Mouse (Mus musculus): ENCODE data around the gene Dnlz. TPM values are rescaled to one million over a fixed set of nuclear protein-coding genes. Genes with fewer than 3 reads are reported as not detected.

Dnlz gene
- polyA plus RNA-seq, 1 experiment from 2014 or later: 27.6 TPM

GRCm38 (mm10) chr2:26315925-26316311, 36.0 kb downstream of the Dnlz start:
- WGBS: 0% methylated on average over 11 of the region's 11 CpGs
- Histone ChIP-seq H3K9ac (peak overlapping the region; percentile 94), H3K36me3 (replicated peaks) (no peaks in the 10 kb centered on the region), H3K4me3 (peak overlapping the region; percentile 84), H3K4me2 (peak overlapping the region; percentile 72), H3K4me1 (peaks cover 55% of the 10 kb centered on the region), H3K27me3 (replicated peaks) (no peaks in the 10 kb centered on the region), H3K27ac (peak overlapping the region; percentile 97), H3K9me3 (no peaks in the 10 kb centered on the region)
- peak; percentile 60 for ATAC-seq (replicated peaks)

GRCm38 (mm10) chr2:26315072-26315924, 36.6 kb downstream of the Dnlz start, which contains the start of gene Gpsm1:
Gene Gpsm1, plus strand, starts transcription at chr2:26315515.
- H3K9ac ChIP-seq: peak within 1 kb of the TSS; percentile 94
- no peaks in the 10 kb centered on the region for H3K27me3 ChIP-seq (replicated peaks)
- H3K9me3 ChIP-seq: no peaks in the 10 kb centered on the region
- peak within 1 kb of the TSS; percentile 84 for H3K4me3 ChIP-seq
- no peaks in the 10 kb centered on the region for H3K36me3 ChIP-seq (replicated peaks)
- H3K27ac ChIP-seq: peak within 1 kb of the TSS; percentile 97
- peak within 1 kb of the TSS; percentile 72 for H3K4me2 ChIP-seq
- WGBS: under 1% methylated on average over 62 of the region's 66 CpGs
- peaks cover 48% of the 10 kb centered on the region for H3K4me1 ChIP-seq
- peak; percentile 85 for ATAC-seq (replicated peaks)

DNA sequence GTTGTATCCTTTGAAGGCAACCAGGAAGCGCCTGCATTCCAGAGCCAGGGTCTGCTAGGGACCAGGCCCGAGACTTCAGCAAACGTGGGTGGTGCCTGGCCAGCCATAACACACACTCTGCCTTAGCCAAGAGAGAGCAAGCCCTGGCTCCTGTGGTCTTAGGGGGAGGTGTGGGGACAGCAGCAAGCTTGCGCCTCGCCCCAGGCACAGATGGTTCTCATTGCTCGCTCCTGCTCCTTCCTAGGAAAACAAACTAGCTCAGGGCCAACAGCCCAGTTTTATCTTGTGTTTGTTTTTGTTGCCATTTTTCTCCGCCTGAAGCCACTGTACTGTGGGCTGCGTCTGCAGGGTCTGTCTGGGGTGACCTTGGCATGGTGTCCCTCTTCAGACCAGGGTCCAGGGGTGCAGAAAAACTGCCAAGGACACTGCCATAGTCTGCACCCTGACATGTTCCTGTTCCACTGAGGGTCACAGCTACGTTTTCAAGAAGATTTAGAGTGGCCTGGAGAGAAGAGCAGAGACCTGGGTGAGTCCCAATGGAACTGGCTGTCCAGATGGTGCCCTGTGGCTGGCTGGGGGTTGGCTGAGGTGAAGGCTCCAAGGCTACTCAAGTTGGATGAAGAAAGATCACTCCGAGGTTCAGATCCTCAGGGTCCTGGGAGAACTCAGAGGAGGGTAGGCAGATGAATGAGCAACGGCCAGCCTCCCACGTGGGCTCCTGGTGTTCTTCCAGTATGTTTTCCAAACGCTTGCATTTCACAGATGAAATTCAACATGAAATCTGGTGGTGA, 37.4 kb downstream of the Dnlz start:
- peak overlapping the region; percentile 84 for H3K4me3 ChIP-seq
- peaks cover 47% of the 10 kb centered on the region for H3K4me1 ChIP-seq
- no peak for ATAC-seq (replicated peaks)
- WGBS: 66% methylated on average over 13 of the region's 13 CpGs
- no peaks in the 10 kb centered on the region for H3K9me3 ChIP-seq
- H3K27me3 ChIP-seq (replicated peaks): no peaks in the 10 kb centered on the region
- peak overlapping the region; percentile 72 for H3K4me2 ChIP-seq
- peak overlapping the region; percentile 94; the same call in 1 of the 2 replicates for H3K9ac ChIP-seq
- peak overlapping the region; percentile 97 for H3K27ac ChIP-seq
- no peaks in the 10 kb centered on the region for H3K36me3 ChIP-seq (replicated peaks)

GRCm38 (mm10) chr2:26313394-26313793, 38.5 kb downstream of the Dnlz start:
- Histone ChIP-seq H3K36me3 (replicated peaks) (no peaks in the 10 kb centered on the region), H3K27ac (no peak overlapping the region), H3K4me3 (no peak overlapping the region), H3K27me3 (replicated peaks) (no peaks in the 10 kb centered on the region), H3K4me2 (no peak overlapping the region), H3K9me3 (no peaks in the 10 kb centered on the region), H3K9ac (no peak overlapping the region), H3K4me1 (peaks cover 38% of the 10 kb centered on the region)
- no peak for ATAC-seq (replicated peaks)
- 94% methylated on average over 1 of the region's 1 CpGs for WGBS

DNA sequence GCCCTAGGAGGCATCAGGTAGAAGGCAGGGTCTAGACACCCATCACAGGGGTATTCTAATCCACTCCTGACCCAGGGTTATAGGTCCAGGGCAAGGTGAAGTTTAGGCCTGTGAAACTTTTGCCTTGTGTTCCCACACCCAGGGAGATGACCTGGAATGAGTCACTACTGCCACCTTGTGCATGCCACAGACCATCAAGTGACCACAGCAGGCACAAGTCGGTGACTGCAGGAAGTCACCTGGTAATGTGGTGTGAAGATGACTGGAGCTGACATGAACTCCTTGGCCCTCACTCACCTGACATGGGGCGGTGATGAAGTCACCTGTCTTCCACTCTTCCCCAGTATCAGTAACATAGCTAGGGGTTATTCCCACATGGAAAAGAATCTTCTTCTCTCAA, 39.1 kb downstream of the Dnlz start:
- H3K4me3 ChIP-seq: no peak overlapping the region
- H3K27ac ChIP-seq: no peak overlapping the region
- no peaks in the 10 kb centered on the region for H3K27me3 ChIP-seq (replicated peaks)
- no peaks in the 10 kb centered on the region for H3K36me3 ChIP-seq (replicated peaks)
- H3K4me1 ChIP-seq: peaks cover 32% of the 10 kb centered on the region
- no peaks in the 10 kb centered on the region for H3K9me3 ChIP-seq
- WGBS: 76% methylated on average over 2 of the region's 2 CpGs
- no peak overlapping the region for H3K9ac ChIP-seq
- ATAC-seq (replicated peaks): no peak
- no peak overlapping the region for H3K4me2 ChIP-seq

- H3K4me3 ChIP-seq: no peak overlapping the region
Observed at GRCm38 (mm10) chr2:26311936-26312335, 40.0 kb downstream of the Dnlz start.

DNA sequence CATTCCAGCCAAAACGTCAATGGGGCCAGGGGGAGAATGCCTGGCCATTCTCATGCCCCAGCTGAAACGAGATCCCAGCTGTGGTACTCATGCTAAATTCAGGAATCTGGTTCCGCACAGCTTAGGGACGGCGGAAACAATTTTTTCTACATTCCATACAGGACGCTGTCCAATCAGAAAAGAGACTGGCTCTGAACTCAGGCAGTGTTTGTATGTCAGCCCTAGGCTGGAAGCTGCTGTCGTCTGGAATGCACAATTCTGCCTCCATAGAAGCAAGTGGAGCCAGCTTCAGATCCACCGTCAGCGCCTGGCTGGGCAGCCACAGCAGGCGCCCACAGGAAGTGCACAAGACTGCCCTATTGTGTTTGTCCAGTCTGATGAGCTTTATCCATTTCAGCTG, 42.2 kb downstream of the Dnlz start:
- H3K27ac ChIP-seq: peak overlapping the region; percentile 31; the same call in 1 of the 2 replicates
- no peak overlapping the region for H3K4me3 ChIP-seq
- no peaks in the 10 kb centered on the region for H3K27me3 ChIP-seq (replicated peaks)
- H3K4me1 ChIP-seq: peaks cover 13% of the 10 kb centered on the region
- no peaks in the 10 kb centered on the region for H3K36me3 ChIP-seq (replicated peaks)
- peak; percentile 23; the same call in 1 of the 2 replicates for ATAC-seq (replicated peaks)
- 16% methylated on average over 10 of the region's 10 CpGs for WGBS
- no peaks in the 10 kb centered on the region for H3K9me3 ChIP-seq
- H3K9ac ChIP-seq: 0 out of 2 replicates have a peak overlapping the region, but pooled peaks have one; percentile 25
- no peak overlapping the region for H3K4me2 ChIP-seq

More at GRCm38 (mm10) chr2:26311936-26312335, 40.0 kb downstream of the Dnlz start:
- WGBS: 78% methylated on average over 5 of the region's 5 CpGs
- no peak overlapping the region for H3K27ac ChIP-seq
- no peak overlapping the region for H3K4me2 ChIP-seq
- H3K36me3 ChIP-seq (replicated peaks): no peaks in the 10 kb centered on the region
- peaks cover 24% of the 10 kb centered on the region for H3K4me1 ChIP-seq
- H3K9me3 ChIP-seq: no peaks in the 10 kb centered on the region
- no peak for ATAC-seq (replicated peaks)
- no peak overlapping the region for H3K9ac ChIP-seq
- H3K27me3 ChIP-seq (replicated peaks): no peaks in the 10 kb centered on the region

DNA sequence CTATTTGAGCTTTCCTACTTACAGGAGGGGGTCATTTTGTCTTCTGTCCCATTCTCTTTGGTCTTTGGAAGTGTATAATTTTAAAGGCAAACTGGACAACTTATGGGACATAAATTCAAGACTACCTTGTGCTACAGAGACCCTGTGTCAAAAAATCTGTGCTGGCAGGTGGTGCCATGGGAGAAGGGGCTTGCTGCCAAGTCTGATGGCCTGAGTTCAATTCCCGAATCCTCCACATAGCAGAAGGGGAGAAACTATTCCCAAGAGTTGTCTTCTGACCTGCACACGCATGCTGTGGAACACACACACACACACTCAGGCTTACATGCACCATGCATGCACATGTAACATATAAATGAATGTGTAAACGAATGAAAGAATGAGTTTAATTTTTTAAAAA, 45.2 kb downstream of the Dnlz start:
- ATAC-seq (replicated peaks): no peak
- 92% methylated on average over 3 of the region's 3 CpGs for WGBS
- H3K9ac ChIP-seq: no peak overlapping the region
- H3K36me3 ChIP-seq (replicated peaks): no peaks in the 10 kb centered on the region
- peaks cover 9% of the 10 kb centered on the region; the same call in 1 of the 2 replicates for H3K4me1 ChIP-seq
- H3K9me3 ChIP-seq: no peaks in the 10 kb centered on the region
- no peak overlapping the region for H3K4me2 ChIP-seq
- no peak overlapping the region for H3K27ac ChIP-seq
- H3K4me3 ChIP-seq: no peak overlapping the region
- no peaks in the 10 kb centered on the region for H3K27me3 ChIP-seq (replicated peaks)

DNA sequence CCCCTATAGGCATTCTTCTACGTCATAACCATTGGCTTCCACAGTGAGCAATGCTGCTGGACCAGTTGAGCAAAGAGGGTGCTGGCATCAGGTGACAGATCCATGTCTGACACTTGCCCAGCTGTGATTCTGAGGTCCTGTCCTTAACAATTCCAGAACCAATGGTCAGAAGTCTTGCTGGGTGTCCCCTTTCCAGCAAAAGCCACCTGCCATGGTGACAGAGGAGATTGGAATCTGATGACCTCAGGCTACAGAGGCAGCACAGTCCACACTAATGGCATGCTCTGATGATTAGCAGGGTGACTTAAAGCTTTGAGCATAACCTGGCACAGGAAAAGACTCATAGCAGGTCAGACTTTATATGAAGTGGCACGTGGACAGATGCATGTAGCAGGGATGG, 46.4 kb downstream of the Dnlz start:
- Histone ChIP-seq H3K27me3 (replicated peaks) (no peaks in the 10 kb centered on the region), H3K36me3 (replicated peaks) (no peaks in the 10 kb centered on the region), H3K9ac (no peak overlapping the region), H3K4me3 (no peak overlapping the region), H3K27ac (no peak overlapping the region), H3K4me2 (no peak overlapping the region), H3K9me3 (no peaks in the 10 kb centered on the region), H3K4me1 (peaks cover 11% of the 10 kb centered on the region)
- WGBS: 83% methylated on average over 2 of the region's 2 CpGs
- no peak for ATAC-seq (replicated peaks)

- no peak overlapping the region for H3K27ac ChIP-seq
- H3K9me3 ChIP-seq: no peaks in the 10 kb centered on the region
- H3K36me3 ChIP-seq (replicated peaks): no peaks in the 10 kb centered on the region
- 74% methylated on average over 1 of the region's 1 CpGs for WGBS
- ATAC-seq (replicated peaks): no peak
- H3K4me3 ChIP-seq: no peak overlapping the region
- H3K9ac ChIP-seq: no peak overlapping the region
- no peak overlapping the region for H3K4me2 ChIP-seq
- peaks cover 15% of the 10 kb centered on the region for H3K4me1 ChIP-seq
- no peaks in the 10 kb centered on the region for H3K27me3 ChIP-seq (replicated peaks)
Observed at GRCm38 (mm10) chr2:26304711-26305110, 47.2 kb downstream of the Dnlz start.

DNA sequence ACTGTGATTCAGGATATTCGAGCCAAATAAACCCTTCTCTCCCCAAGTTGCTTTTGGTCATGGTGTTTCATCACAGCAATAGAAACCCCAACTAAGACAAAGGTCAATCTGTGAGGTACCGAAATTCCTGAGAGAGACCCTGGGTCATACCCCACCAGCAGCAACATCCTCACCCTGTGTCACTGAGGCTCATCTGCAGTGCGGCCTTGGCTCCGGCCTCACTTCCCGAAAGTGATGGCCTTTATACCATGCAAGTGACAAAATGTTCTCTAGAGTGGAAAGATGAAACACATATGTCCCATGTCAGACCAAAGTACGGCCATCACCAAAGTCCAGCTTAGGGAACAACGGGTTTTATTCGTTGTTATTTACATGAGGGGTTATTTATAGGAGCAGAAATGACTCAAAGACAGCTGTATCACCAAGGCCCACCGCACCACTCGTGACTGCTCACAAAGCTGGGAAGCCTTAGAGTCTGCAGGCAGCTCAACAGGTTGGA, 49.9 kb downstream of the Dnlz start:
- Histone ChIP-seq H3K4me2 (no peak overlapping the region), H3K9ac (no peak overlapping the region), H3K27me3 (replicated peaks) (no peaks in the 10 kb centered on the region), H3K4me1 (peaks cover 37% of the 10 kb centered on the region), H3K4me3 (no peak overlapping the region), H3K36me3 (replicated peaks) (no peaks in the 10 kb centered on the region), H3K27ac (no peak overlapping the region), H3K9me3 (no peaks in the 10 kb centered on the region)
- WGBS: 92% methylated on average over 10 of the region's 10 CpGs
- ATAC-seq (replicated peaks): no peak

DNA sequence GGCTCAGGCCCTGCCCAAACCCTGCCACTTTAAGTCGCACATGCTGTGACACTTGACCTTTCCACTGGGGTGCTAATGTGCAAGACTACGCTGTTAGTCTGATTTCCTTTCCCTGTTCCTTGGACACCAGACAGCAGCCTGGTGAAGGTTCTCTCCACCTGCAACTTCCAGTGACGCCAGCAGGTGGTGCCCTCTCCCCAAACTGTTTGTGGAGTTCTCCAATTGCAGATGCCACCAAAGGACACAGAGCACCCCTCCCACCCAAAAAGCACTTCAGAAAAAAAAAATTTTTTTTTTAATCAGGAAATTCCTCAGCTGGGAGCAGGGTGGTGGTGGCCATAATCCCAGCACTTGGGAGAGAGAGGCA, 51.1 kb downstream of the Dnlz start:
- no peak for ATAC-seq (replicated peaks)
- Histone ChIP-seq H3K4me2 (no peak overlapping the region), H3K4me1 (peaks cover 44% of the 10 kb centered on the region), H3K4me3 (no peak overlapping the region), H3K36me3 (replicated peaks) (no peaks in the 10 kb centered on the region), H3K27me3 (replicated peaks) (no peaks in the 10 kb centered on the region), H3K9me3 (no peaks in the 10 kb centered on the region), H3K27ac (no peak overlapping the region), H3K9ac (no peak overlapping the region)
- 3% methylated on average over 3 of the region's 3 CpGs for WGBS
